Mouse (Mus musculus): ENCODE results near the gene Mamstr.
"Not testable (repeated sequence)": the region's sequence is repeated elsewhere in the genome, so short reads cannot be mapped to it uniquely, and the experiment has no call there.

Mamstr gene

GRCm38 (mm10) chr7:45628364-45629294, 11.1 kb upstream of the Mamstr start:
- DNase-seq, result peak; percentile 78 to 89

- DNase-seq, result no peak
Observed at GRCm38 (mm10) chr7:45630064-45630907, 9.5 kb upstream of the Mamstr start.

DNA sequence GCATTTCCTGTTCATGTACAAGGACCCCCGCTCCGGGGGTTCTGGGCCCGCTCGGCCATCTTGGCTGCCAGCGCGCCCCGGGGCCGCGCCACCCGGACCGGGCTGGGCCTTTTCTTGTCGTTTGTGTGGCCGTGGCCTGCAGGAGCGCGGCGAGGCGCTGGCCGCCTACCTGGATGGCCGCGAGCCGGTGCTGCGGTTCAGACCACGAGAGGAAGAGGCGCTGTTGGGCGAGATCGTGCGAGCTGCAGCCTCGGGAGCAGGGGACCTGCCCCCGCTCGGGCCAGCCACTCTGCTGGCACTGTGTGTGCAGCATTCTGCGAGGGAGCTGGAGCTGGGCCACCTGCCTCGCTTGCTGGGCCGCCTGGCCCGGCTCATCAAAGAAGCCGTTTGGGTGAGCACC, 7.3 kb upstream of the Mamstr start:
- no peak for DNase-seq

DNA sequence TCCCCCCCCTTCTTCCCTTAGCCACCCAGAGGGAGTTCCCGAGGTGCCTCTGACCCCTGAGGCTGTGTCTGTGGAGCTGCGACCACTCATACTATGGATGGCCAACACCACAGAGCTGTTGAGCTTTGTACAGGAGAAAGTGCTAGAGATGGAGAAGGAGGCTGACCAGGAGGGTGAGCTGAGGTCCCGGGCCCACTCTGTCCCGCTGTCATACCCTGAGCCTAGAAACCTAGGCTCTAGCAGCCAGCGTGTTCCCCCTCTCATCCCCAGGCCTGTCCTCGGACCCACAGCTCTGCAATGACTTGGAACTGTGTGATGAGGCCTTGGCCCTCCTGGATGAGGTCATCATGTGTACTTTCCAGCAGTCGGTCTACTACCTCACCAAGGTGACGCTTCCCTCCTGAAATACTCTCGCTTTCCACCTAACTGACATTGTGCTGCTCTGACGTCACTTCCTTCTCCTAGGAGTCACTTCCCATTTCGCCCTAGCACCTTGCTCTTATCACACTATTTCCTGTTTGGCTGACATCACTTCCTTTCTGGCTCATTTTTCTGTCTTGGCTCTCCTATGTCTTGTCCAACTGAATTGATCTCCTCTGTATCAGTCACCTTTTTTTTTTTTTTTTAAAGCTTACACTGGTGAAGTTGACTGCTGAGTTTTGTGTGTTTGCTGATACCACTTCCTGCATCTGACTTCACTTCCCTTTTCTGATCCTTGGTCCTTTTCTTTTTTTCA, 4.7 kb upstream of the Mamstr start:
- DNase-seq, result peak in 1 of 2 experiments; percentile 53

DNA sequence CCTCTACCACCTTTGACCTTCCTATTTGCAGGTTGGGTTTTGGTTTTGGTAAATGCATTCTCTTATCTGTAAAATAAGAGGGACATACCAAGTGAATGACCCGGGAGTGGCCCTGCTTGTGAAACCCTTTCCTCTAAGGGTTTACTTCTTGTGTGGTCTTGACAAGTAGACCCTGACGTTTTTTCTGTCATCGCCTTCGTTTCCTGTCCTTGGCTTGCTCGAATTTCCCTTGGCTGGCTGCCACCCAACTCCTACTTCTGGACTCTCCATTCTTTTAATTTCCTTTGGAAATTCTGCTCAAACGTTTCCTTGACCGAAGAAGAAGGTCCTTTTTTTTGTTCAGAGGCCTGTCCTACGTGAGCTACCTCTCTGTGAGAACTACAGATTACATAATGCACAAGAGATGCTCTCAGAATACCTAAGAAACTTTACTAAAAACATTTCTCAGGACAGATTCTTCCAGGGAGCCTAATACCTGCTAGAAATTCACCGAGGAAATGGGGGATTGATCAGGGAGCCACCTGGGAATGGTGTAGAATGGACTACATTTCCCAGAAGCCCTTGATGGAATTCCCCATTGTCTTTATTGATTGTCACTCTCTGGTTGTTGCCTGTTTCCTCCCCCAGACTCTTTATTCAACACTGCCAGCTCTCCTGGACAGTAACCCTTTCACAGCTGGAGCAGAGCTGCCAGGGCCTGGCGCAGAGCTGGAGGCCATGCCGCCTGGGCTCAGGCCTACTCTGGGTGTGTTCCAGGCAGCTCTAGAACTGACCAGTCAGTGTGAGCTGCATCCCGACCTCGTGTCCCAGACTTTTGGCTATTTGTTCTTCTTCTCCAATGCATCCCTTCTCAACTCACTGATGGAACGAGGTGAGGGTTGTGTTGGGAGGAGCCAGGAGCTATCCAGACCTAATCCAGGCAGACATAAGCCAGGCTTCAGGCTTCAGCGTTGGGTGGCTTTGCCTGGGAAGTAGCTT, 3.8 kb upstream of the Mamstr start:
- DNase-seq, result no peak

DNA sequence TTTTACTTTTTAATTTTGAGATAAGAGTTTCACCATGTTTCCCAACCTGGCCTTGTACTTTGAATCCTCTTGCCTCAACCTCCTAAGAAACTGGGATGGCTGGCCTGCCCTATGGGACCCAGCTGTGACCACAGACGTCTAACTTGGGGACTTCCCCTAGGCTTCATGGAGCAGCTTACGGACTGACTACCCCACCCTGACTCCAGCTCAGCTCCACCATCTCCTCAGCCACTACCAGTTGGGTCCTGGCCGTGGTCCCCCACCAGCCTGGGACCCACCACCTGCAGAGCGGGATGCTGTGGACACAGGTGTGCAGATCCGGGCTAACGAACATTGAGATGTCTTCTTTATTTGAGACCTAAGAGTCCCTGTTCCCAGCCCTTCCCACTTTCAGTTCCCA, 2.1 kb upstream of the Mamstr start:
- DNase-seq, result no peak

- peak; percentile 92 for DNase-seq
Observed at GRCm38 (mm10) chr7:45638623-45639401, 965 bp upstream of the Mamstr start.

GRCm38 (mm10) chr7:45640191-45640957, 597 bp downstream of the Mamstr start:
- DNase-seq, result no peak

DNA sequence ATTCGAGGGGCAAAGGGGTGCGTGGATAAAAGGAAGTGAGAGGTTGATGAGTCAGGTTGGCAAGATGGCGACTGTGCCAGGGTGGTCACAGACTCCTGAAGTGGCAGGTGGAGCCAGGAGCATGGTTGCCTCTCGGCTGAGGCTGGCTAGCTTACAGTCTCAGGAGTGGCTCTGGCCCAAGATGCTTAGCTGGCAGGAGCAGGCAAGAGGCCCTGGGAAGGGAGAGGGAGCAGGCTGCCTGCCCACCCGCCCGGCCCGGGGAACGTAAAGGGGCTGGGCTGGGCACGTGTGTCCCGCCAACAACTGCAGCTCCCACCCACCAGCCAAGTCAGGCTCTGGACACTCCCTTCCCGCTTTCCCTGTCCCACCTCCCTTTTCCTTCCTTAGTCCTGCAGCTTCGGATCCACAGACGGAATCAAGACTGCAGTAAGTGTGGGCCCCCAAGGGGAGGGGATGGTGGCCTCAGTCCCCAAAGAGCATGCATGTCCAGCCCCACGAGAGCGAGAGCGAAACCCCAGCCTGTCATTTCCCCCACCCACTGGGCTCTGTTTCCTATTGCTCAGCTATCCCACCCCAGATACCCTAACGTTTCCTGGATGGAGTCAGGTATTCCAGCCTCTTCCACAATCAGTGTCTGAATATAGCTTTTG, 1.7 kb downstream of the Mamstr start:
- no peak for DNase-seq

DNA sequence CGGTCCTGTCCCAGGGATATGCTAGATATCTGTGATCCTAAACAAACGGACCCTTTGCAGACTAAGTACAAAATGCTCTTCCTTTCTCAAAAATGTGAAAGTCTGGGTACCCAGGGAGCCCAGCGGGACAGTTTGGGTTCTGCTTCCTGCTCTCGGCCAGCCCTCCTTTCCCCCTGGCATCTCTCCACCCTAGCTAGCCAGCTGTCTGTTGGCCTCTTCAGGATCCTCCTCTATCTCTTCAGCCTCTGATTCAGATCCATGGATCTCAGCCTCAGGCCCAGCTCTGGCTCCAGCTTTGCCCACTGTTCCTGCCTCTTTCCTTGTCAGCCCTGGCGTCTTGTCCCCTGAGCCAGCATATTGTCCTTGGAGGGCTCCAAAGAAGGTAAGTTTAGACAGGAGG, 2.3 kb downstream of the Mamstr start:
- DNase-seq, result no peak

DNA sequence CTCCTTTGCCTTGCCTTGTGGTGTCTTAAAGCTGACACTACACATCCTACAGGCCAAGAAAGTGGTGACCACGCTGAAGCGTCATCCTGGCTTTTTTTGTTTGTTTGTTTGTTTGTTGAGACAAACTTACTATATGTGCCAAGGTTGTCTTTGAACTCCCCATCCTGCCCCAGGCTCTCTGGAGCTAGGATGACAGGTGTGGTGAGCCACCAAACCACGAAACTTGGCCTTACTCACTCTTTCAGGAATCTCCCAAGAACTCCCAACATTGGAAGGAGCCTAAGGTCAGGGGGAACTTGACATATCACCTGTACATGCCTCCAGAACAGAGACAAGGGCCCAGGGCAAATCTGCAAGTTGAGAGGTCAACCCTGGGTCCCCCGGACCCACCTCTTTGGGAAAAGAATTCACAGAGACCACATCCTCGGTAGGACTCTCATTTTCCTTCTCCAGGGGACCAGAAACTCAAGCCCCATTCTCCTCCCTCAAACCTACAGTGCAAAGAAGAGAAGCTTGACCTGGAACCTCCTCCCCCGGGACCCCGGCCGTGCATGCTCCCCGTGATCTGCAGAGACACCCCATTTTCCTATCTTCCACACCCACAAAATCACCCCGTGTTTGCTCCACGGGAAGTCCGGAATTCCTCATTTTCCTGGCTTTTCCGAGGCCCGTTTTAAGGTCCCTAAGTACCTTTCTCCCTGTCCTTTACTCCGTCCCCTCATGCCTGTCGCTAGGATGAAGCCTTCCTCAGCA, 2.9 kb downstream of the Mamstr start:
- DNase-seq, result no peak

DNA sequence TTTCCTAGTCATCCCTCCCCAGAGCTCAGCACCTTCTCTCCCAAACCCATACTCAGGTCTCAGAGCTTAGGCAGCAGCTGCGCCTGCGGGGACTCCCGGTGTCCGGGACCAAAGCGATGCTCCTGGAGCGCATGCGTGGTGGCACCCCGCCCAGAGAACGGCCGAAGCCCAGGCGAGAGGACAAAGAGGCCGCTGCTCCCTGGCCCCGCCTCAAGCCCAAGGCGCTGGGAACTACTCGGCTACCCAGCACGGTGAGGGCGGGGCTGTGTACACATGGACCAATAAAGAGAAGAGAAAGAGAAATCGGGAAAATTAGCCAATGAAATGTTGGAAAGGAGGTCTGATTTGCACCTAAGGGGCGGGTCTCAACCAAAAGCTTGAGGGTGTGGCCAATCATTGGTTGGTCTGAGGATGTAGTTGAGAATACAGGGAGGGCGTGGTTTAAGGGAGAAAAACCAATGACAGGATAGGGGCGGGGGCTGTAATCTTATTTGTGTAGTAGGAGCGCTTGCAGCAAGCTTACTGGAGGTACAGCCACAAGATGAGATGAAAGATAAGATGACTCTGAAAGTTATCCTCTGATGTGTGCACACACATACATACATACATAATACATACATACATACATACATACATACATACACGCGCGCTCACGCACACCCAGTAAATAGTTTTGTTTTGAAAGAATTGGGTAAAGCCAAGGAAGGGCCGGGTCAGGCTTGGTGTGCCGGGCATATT, 3.8 kb downstream of the Mamstr start:
- DNase-seq, result peak; percentile 84 to 90

GRCm38 (mm10) chr7:45644183-45644582, 4.4 kb downstream of the Mamstr start:
- DNase-seq, result no peak

DNA sequence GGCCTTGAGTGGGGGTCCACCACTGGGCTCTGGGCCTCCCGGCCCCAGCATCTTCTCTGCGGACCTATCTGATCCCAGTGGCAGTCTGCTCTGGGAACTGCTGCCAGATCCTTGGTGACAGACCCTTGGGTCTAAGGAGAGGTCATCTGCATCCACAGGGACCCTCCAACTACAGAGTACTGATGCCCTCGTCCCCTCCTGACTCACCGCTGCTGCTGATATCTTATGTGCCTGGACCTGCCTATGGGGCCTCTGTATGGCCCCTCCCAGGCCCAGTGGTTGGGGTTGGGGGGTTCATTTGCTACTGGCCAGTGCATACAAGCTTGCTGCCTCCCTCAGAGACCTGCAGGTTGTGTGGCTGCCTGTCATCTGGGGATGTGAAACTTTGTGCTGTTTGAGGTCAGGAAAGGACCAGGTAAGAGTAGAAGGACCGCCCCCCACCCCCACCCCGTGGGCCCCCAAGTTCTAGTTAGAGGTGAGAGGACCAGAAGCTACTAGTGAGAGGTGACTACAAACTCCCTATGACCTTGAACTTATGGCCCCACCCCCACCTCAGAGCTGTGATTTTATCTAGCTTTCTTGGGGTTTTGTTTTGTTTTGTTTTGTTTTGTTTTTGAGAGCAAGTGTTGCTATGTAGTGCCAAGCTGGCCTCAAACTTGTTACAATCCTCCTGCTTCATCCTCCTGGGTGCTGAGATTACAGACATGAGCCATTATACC, 5.3 kb downstream of the Mamstr start:
- no peak for DNase-seq

GRCm38 (mm10) chr7:45645591-45645971, 5.8 kb downstream of the Mamstr start:
- no peak for DNase-seq

DNA sequence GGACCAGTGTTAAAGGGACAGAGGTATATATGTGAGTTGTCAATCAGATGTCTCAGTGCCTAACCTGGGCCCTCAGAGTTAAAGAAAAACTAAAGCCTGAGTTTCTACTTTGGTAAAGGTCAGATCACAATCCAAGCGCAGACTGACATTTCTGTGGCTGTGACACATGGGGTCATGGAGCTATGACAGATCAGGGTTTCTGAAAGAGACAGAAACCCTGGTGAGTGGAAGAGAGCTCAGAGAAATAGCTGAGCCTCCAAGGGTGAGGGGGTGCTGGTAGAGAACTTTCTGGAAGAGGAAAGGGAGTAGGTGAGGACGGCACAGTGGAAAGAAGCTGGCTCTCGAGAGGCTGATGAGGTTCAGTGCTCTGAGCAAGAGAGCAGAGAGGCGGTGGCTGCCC, 6.9 kb downstream of the Mamstr start:
- no peak for DNase-seq

DNA sequence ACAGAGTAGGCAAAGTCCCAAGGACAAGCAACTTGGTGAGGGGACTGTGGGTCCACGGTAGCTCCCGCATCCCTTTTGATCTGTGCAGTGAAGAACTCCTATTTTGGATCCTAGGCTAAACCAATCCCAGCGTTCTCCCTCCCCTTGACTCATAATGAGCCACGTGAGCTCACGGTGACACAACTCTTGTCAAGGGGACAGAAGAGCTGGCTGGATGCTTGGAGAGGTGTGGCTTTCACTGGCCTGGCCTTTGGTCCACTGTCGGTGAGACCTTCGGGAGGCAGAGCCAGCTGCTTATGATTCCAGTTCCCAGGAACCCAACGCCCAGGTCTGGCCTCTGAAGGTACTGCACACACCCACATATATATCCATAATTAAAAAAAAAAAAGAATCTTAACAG, 9.6 kb downstream of the Mamstr start:
- no peak for DNase-seq

- DNase-seq, result not testable (repeated sequence)
Observed at GRCm38 (mm10) chr7:45650484-45650883, 10.7 kb downstream of the Mamstr start.
